Mouse (Mus musculus): Measurements from ENCODE around the gene Alox12e. TPM values are rescaled to one million over a fixed set of nuclear protein-coding genes. Genes with fewer than 3 reads are reported as not detected.

Gene Alox12e
- polyA plus RNA-seq, 1 experiment = not detected

DNA sequence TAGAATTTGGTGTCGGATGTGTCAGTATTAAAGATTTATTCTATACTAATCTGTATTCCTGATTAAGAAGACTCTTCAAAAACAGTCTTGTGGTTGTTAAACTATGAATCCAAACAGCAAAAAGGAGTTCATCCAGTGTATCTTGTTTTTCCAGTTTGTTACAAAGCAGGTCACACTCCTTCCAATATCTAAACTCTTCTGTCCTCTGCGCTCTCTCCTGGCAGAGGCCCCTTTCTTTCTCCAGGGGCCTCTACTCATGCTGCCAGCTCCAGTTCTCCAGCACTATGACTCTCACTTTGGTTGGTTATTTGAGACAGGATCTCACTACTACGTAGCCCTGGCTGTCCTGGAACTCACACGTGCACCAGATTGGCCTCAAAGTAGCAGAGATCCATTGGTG is 56.6 kb downstream of the Alox12e start:
- TF ChIP-seq POLR2A (IDR thresholded peaks at IDR 0.05; ENCODE audit: insufficient read length, low read depth) = no peak
- TF ChIP-seq E2F4 (IDR thresholded peaks at IDR 0.05; ENCODE audit: insufficient read depth) = no peak
- TF ChIP-seq REST (IDR thresholded peaks at IDR 0.05; ENCODE audit: insufficient read depth, insufficient read length) = no peak
- TF ChIP-seq CEBPB (IDR thresholded peaks at IDR 0.05; ENCODE audit: insufficient read depth, poor library complexity, severe bottlenecking) = no peak
- TF ChIP-seq MAX (IDR thresholded peaks at IDR 0.05; ENCODE audit: low read depth) = no peak
- no peak for TF ChIP-seq TCF3 (IDR thresholded peaks at IDR 0.05; ENCODE audit: insufficient read length, low read depth)
- no peak for TF ChIP-seq MYOD1 (IDR thresholded peaks at IDR 0.05; ENCODE audit: control insufficient read depth in 1 of 3, insufficient read length in 2 of 3, low read depth in 2 of 3)
- TF ChIP-seq MYOG (IDR thresholded peaks at IDR 0.05; ENCODE audit: control insufficient read depth in 1 of 3, insufficient read depth in 1 of 3, insufficient read length in 2 of 3, low read depth in 2 of 3) = no peak
- TF ChIP-seq TCF12 (IDR thresholded peaks at IDR 0.05; ENCODE audit: insufficient read depth, poor library complexity, severe bottlenecking) = no peak
- no peak for TF ChIP-seq SRF (IDR thresholded peaks at IDR 0.05; ENCODE audit: control insufficient read depth, insufficient read length, low read depth)
- no peak for TF ChIP-seq USF1 (IDR thresholded peaks at IDR 0.05; ENCODE audit: low read depth)
- no peak for TF ChIP-seq POLR2AphosphoS2 (IDR thresholded peaks at IDR 0.05; ENCODE audit: insufficient read length, low read depth)
- Histone ChIP-seq H3K4me2 (ENCODE audit: low read depth) (no peak overlapping the region), H3K79me2 (ENCODE audit: control insufficient read depth, insufficient read depth) (no peaks in the 10 kb centered on the region), H3K27me3 (ENCODE audit: control insufficient read depth, insufficient read depth, insufficient read length) (no peaks in the 10 kb centered on the region), H3ac (ENCODE audit: control insufficient read depth, insufficient read length) (no peak overlapping the region), H3K4me3 (no peak overlapping the region), H3K36me3 (ENCODE audit: control insufficient read depth, insufficient read depth) (no peaks in the 10 kb centered on the region)

Other genes with a start within 250 kb of the Alox12e start
- 0.85 TPM for gene Asgr2, start 230.0 kb downstream of the Alox12e start, polyA plus RNA-seq (2012; fragmentation: generic; extraction: Trizol)
- gene Mgl2, start 192.3 kb downstream of the Alox12e start, polyA plus RNA-seq (2012; fragmentation: generic; extraction: Trizol) = 1.2 TPM
- 0.13 TPM for gene Clec10a, start 166.4 kb downstream of the Alox12e start, polyA plus RNA-seq (2012; fragmentation: generic; extraction: Trizol)
- 17.4 TPM for gene Slc16a11, start 109.9 kb downstream of the Alox12e start, polyA plus RNA-seq (2012; fragmentation: generic; extraction: Trizol)
- 4.8 TPM for gene Slc16a13, start 101.6 kb downstream of the Alox12e start, polyA plus RNA-seq (2012; fragmentation: generic; extraction: Trizol)
- gene Bcl6b, start 92.8 kb downstream of the Alox12e start, polyA plus RNA-seq (2012; fragmentation: generic; extraction: Trizol) = 2.8 TPM
- 75.5 TPM for gene 0610010K14Rik, start 84.7 kb downstream of the Alox12e start, polyA plus RNA-seq (2012; fragmentation: generic; extraction: Trizol)
- gene Gm21988, start 82.8 kb downstream of the Alox12e start, polyA plus RNA-seq (2012; fragmentation: generic; extraction: Trizol) = 9.2 TPM
- gene Rnasek, start 82.8 kb downstream of the Alox12e start, polyA plus RNA-seq (2012; fragmentation: generic; extraction: Trizol) = 339 TPM
- gene Alox12, start 67.3 kb downstream of the Alox12e start, polyA plus RNA-seq (2012; fragmentation: generic; extraction: Trizol) = 0.25 TPM
- gene Alox15, start 29.4 kb upstream of the Alox12e start, polyA plus RNA-seq (2012; fragmentation: generic; extraction: Trizol) = not detected
- 26.5 TPM for gene Pelp1, start 87.4 kb upstream of the Alox12e start, polyA plus RNA-seq (2012; fragmentation: generic; extraction: Trizol)
- 20.1 TPM for gene Arrb2, start 110.0 kb upstream of the Alox12e start, polyA plus RNA-seq (2012; fragmentation: generic; extraction: Trizol)
- gene Med11, start 129.3 kb upstream of the Alox12e start, polyA plus RNA-seq (2012; fragmentation: generic; extraction: Trizol) = 29.6 TPM
- not detected for gene Zmynd15, start 136.8 kb upstream of the Alox12e start, polyA plus RNA-seq (2012; fragmentation: generic; extraction: Trizol)
- gene Cxcl16, start 137.4 kb upstream of the Alox12e start, polyA plus RNA-seq (2012; fragmentation: generic; extraction: Trizol) = 0.08 TPM
- not detected for gene Tm4sf5, start 182.6 kb upstream of the Alox12e start, polyA plus RNA-seq (2012; fragmentation: generic; extraction: Trizol)
- gene Vmo1, start 192.0 kb upstream of the Alox12e start, polyA plus RNA-seq (2012; fragmentation: generic; extraction: Trizol) = not detected
- gene Gltpd2, start 196.6 kb upstream of the Alox12e start, polyA plus RNA-seq (2012; fragmentation: generic; extraction: Trizol) = not detected
- gene Psmb6, start 202.7 kb upstream of the Alox12e start, polyA plus RNA-seq (2012; fragmentation: generic; extraction: Trizol) = 575 TPM
- gene Gm40193, start 210.3 kb upstream of the Alox12e start, polyA plus RNA-seq (2012; fragmentation: generic; extraction: Trizol) = not detected
- 10.2 TPM for gene Pld2, start 217.4 kb upstream of the Alox12e start, polyA plus RNA-seq (2012; fragmentation: generic; extraction: Trizol)
- 34.4 TPM for gene Mink1, start 240.3 kb upstream of the Alox12e start, polyA plus RNA-seq (2012; fragmentation: generic; extraction: Trizol)